Mouse (Mus musculus) liver, adult (tissue): ENCODE measurements around the gene Vta1.

Experiments
- GATA4 ChIP-seq: IDR thresholded peaks from 2 replicates; pipeline ENCODE4 v1.6.1; 2014; ENCODE audit warnings: mild to moderate bottlenecking, low read length; ENCODE audit not compliant: insufficient replicate concordance

The Vta1 gene

DNA sequence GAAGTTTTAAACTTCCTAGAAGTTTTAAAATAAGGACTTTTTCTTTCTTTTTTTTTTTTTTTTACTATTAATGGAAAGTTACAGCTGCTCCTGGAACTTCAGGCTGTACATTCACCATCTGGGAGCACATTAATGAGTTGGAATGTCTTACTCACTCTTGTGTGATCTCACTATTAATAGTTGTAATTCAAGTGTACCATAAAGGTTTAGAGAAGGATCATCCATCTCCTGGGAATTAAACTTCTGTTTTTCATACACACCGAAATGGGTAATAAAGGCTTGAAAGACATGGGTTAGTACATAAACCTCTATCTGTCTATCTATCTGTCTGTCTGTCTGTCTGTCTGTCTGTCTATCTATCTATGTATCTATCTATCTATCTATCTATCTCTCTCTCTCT, 87.1 kb downstream of the Vta1 start:
- TF ChIP-seq GATA4 = no peak

DNA sequence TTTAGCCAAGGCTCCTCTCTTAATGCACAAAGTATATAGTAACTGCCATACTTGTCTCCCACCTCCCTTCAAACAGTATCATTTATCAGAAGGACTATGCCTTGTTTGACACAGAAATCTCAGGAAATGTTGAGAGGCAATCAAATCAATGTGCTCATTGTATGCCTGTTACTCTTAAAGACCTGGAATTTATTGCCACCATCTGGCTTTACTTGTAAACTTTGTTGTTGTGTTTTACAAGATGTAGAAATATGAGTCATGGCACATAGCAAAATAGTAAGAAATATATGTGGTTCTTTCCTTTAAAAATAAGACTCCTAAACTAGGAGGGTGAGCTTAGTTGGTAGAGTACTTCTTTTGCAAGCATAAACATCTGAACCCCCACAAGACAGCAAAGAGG, 89.9 kb downstream of the Vta1 start:
- no peak for TF ChIP-seq GATA4

DNA sequence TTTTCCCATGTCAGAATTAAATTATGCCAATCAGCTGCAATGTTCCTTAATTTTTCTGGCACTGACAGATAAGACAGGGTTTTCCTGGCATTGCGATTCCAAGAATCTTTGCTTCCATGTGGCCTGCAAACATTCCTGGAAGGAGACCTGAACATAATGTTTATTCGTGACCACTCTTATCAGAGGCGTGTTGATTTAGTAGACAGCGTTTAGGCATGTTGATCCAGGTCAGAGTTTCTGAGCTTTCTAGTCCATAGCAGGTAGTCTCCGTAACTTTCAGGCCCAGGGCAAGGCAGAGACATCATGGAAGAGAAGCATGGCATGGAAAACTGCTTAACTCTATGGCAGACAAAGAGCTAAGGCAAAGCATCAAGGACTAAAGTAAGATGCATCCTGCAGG, 97.8 kb downstream of the Vta1 start:
- TF ChIP-seq GATA4 = no peak
